ENCODE assay signal across 7 mouse cellular contexts in the genomic region with DNA sequence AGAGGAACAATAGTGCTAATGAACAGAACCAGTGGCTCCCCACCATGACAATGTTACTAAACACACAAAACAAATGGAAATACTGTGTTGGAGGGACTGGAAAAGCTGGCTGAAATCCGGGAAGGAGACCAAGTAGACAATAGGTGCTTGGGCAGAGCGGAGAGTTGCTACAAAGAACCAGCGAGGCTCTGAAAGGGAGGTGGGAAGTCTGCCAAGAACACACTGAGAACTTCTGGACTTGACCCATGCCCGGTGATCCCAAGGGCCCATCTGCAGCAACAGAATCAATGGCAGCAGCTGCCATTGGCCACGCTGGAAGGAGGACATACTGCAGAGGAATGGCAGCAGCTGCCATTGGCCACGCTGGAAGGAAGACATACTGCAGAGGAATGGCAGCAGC. TPM values are rescaled to one million over a fixed set of nuclear protein-coding genes. Genes with fewer than 3 reads are reported as not detected.
DNase-seq lines count a peak whose midpoint lies in the region.

No protein-coding gene starts in this region.

- DNase-seq in heart, adult 11 months: peak; percentile 92
- DNase-seq in heart, postnatal 25 days (ENCODE audit: low spot score): no peak
- peak; percentile 15 for DNase-seq in lung, postnatal 36 days
- no peak for DNase-seq in lung, postnatal 25 days (ENCODE audit: low spot score)
- DNase-seq in brain, embryonic 18.5 days (ENCODE audit: low read depth, low spot score): peak; percentile 40
- peak; percentile 69 to 81 for DNase-seq in right cerebral cortex, postnatal 10 days (ENCODE audit: low spot score in 2 of 2)
- no peak for DNase-seq in embryo, embryonic 10.5 days (ENCODE audit: low spot score)

- intact Hi-C loops in heart, postnatal 25 days (cut with DNase I): no loop called here

RNA-seq across cellular contexts. Expression of a gene that starts 18.8 kb away (rescaled TPM):
- total RNA-seq in heart, postnatal 25 days (2021): 10 to 100 TPM; 47.0 to 53.6 TPM

RNA-seq across cellular contexts. Expression of a gene that starts 43.6 kb away (rescaled TPM):
- 1 to 10 TPM; 1.1 to 1.3 TPM for total RNA-seq in heart, postnatal 25 days (2021)

Comparison
In these comparisons a context has a peak if more than half of its experiments do, and no peak if none do; other contexts are left out.
1. DNase-seq: peak in heart, adult 11 months (single experiment), lung, postnatal 36 days (single experiment), brain, embryonic 18.5 days (single experiment) and right cerebral cortex, postnatal 10 days (2 of 2); none in heart, postnatal 25 days (single experiment), lung, postnatal 25 days (single experiment) and embryo, embryonic 10.5 days (single experiment).